Mouse (Mus musculus): ENCODE measurements at regions not wholly inside any gene's neighbourhood (a gene's known extent, or its start where the extent isn't known, plus 50 kb on each side); places are given as distances from the start of the nearest gene placed in this dataset.

DNA sequence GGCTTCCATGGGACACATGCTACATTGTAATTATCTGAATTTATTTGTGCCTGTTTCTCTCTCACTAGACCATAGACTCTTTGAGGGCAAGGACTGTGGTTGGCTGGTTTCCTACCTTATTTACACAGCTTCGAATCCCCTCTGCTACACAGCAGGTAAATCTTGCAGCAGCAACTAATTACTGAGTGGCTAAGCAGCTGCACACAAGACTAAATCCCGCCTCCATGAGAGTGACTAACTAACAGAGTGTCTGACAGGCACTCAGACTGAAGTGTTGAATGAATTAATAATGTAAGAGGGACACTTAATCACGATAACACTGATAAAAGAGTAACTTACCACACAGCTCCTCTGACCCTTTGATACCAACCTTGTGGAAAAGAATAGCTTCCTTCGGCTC is 111.9 kb upstream of the Lrig1 start:
- Histone ChIP-seq H3K4me1 (ENCODE audit: control insufficient read depth, insufficient read depth, low read length) (no peaks in the 10 kb centered on the region), H3K27me3 (ENCODE audit: control insufficient read depth, insufficient read depth, low read length) (no peaks in the 10 kb centered on the region), H3K27ac (ENCODE audit: insufficient read depth, low read length) (no peak overlapping the region), H3K4me3 (replicated peaks; ENCODE audit: insufficient read depth, low read depth, low read length) (no peak overlapping the region)
- WGBS = 32% methylated on average over 4 of the region's 4 CpGs
- DNase-seq = no peak
- no peak for TF ChIP-seq CTCF (IDR thresholded peaks at IDR 0.05; ENCODE audit: borderline replicate concordance, insufficient read depth, low read depth, low read length)
- no peak for TF ChIP-seq POLR2A (IDR thresholded peaks at IDR 0.05; ENCODE audit: borderline replicate concordance, insufficient read depth, low read length)

- DNase-seq = no peak
- 37% methylated on average over 6 of the region's 6 CpGs for WGBS
Observed at GRCm38 (mm10) chr6:94807216-94807615, 107.3 kb upstream of the Lrig1 start.

DNA sequence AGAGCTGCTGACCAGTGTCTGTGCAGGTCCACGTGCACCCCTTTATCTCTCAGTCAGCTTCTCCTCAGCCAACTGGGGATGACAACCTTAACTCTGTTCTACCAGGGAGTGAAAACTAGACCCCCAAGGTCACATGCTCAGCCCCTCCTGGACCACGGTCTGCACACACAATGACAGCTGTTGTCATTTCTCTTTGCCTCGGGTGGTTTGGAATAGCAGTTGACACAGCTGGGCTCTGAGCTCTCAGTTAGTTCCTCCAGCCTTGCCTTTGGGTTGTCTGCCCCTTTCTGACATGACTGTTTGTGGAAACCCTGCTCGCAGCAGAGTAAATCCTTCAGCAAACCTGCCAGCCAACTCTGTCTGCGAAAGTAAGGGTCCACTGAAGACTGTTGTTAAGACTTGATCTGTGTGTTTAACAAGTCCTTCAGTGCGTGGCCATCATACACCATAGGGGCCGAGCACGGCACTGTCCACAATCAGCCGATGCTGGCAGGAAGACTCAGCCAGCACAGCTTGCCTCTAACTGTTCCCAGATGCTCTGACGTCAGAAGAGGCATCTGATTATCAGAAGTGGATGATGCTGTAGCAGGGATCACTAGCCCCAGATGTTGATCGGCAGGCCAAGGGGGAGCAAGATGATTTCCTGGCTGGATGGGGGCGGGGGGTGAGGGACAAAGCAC is 106.7 kb upstream of the Lrig1 start:
- no peak overlapping the region for H3K27ac ChIP-seq (ENCODE audit: insufficient read depth, low read length)
- no peak for DNase-seq
- no peaks in the 10 kb centered on the region for H3K4me1 ChIP-seq (ENCODE audit: control insufficient read depth, insufficient read depth, low read length)
- WGBS = 55% methylated on average over 12 of the region's 12 CpGs
- TF ChIP-seq POLR2A (IDR thresholded peaks at IDR 0.05; ENCODE audit: borderline replicate concordance, insufficient read depth, low read length) (no peak), CTCF (IDR thresholded peaks at IDR 0.05; ENCODE audit: borderline replicate concordance, insufficient read depth, low read depth, low read length) (no peak)
- H3K27me3 ChIP-seq (ENCODE audit: control insufficient read depth, insufficient read depth, low read length) = no peaks in the 10 kb centered on the region
- no peak overlapping the region for H3K4me3 ChIP-seq (replicated peaks; ENCODE audit: insufficient read depth, low read depth, low read length)

More at GRCm38 (mm10) chr6:94807216-94807615, 107.3 kb upstream of the Lrig1 start:
- H3K27ac ChIP-seq (ENCODE audit: insufficient read depth, low read length) = no peak overlapping the region
- TF ChIP-seq CTCF (IDR thresholded peaks at IDR 0.05; ENCODE audit: borderline replicate concordance, insufficient read depth, low read depth, low read length) = no peak
- TF ChIP-seq POLR2A (IDR thresholded peaks at IDR 0.05; ENCODE audit: borderline replicate concordance, insufficient read depth, low read length) = no peak
- no peak overlapping the region for H3K4me3 ChIP-seq (replicated peaks; ENCODE audit: insufficient read depth, low read depth, low read length)
- no peaks in the 10 kb centered on the region for H3K4me1 ChIP-seq (ENCODE audit: control insufficient read depth, insufficient read depth, low read length)
- no peaks in the 10 kb centered on the region for H3K27me3 ChIP-seq (ENCODE audit: control insufficient read depth, insufficient read depth, low read length)

DNA sequence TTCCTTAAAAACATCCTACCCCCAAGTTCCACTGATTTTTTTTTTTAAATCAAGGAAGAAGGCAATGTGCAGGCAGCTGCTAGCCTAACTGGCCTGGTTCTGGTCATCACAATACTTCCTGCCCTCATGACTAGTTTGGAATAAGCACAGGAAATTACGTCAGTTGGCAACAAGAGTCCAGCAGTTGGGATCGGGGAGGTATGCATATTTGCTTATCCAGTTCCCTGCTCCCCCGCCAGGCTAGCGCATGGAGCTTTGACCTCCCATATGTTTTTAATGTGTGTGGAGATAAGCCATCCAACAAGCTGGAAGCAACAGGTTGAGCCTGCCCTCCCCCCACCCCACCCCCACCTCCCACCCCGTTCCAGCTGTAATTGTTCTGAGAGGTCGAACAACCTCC is 105.7 kb upstream of the Lrig1 start:
- TF ChIP-seq POLR2A (IDR thresholded peaks at IDR 0.05; ENCODE audit: borderline replicate concordance, insufficient read depth, low read length) = no peak
- TF ChIP-seq CTCF (IDR thresholded peaks at IDR 0.05; ENCODE audit: borderline replicate concordance, insufficient read depth, low read depth, low read length) = no peak
- 54% methylated on average over 6 of the region's 6 CpGs for WGBS
- Histone ChIP-seq H3K27me3 (ENCODE audit: control insufficient read depth, insufficient read depth, low read length) (no peaks in the 10 kb centered on the region), H3K27ac (ENCODE audit: insufficient read depth, low read length) (no peak overlapping the region), H3K4me1 (ENCODE audit: control insufficient read depth, insufficient read depth, low read length) (no peaks in the 10 kb centered on the region), H3K4me3 (replicated peaks; ENCODE audit: insufficient read depth, low read depth, low read length) (no peak overlapping the region)
- DNase-seq = no peak

GRCm38 (mm10) chr6:94804284-94804815 is 104.4 kb upstream of the Lrig1 start:
- H3K4me3 ChIP-seq (replicated peaks; ENCODE audit: insufficient read depth, low read depth, low read length) = no peak overlapping the region
- 68% methylated on average over 10 of the region's 10 CpGs for WGBS
- TF ChIP-seq POLR2A (IDR thresholded peaks at IDR 0.05; ENCODE audit: borderline replicate concordance, insufficient read depth, low read length) = no peak
- TF ChIP-seq CTCF (IDR thresholded peaks at IDR 0.05; ENCODE audit: borderline replicate concordance, insufficient read depth, low read depth, low read length) = no peak
- H3K4me1 ChIP-seq (ENCODE audit: control insufficient read depth, insufficient read depth, low read length) = no peaks in the 10 kb centered on the region
- DNase-seq = no peak
- H3K27ac ChIP-seq (ENCODE audit: insufficient read depth, low read length) = no peak overlapping the region
- H3K27me3 ChIP-seq (ENCODE audit: control insufficient read depth, insufficient read depth, low read length) = no peaks in the 10 kb centered on the region

- WGBS = 14% methylated on average over 12 of the region's 12 CpGs
- no peaks in the 10 kb centered on the region for H3K4me1 ChIP-seq (ENCODE audit: control insufficient read depth, insufficient read depth, low read length)
- no peak for DNase-seq
- TF ChIP-seq POLR2A (IDR thresholded peaks at IDR 0.05; ENCODE audit: borderline replicate concordance, insufficient read depth, low read length) = no peak
- no peak for TF ChIP-seq CTCF (IDR thresholded peaks at IDR 0.05; ENCODE audit: borderline replicate concordance, insufficient read depth, low read depth, low read length)
- H3K4me3 ChIP-seq (replicated peaks; ENCODE audit: insufficient read depth, low read depth, low read length) = peak overlapping the region; percentile 15
- no peaks in the 10 kb centered on the region for H3K27me3 ChIP-seq (ENCODE audit: control insufficient read depth, insufficient read depth, low read length)
- H3K27ac ChIP-seq (ENCODE audit: insufficient read depth, low read length) = no peak overlapping the region
Observed at GRCm38 (mm10) chr6:94801039-94801438, 101.1 kb upstream of the Lrig1 start.

GRCm38 (mm10) chr6:94798545-94799211 is 98.7 kb upstream of the Lrig1 start:
- no peak for TF ChIP-seq POLR2A (IDR thresholded peaks at IDR 0.05; ENCODE audit: borderline replicate concordance, insufficient read depth, low read length)
- TF ChIP-seq CTCF (IDR thresholded peaks at IDR 0.05; ENCODE audit: borderline replicate concordance, insufficient read depth, low read depth, low read length) = no peak
- WGBS = 88% methylated on average over 4 of the region's 4 CpGs
- Histone ChIP-seq H3K27me3 (ENCODE audit: control insufficient read depth, insufficient read depth, low read length) (no peaks in the 10 kb centered on the region), H3K27ac (ENCODE audit: insufficient read depth, low read length) (no peak overlapping the region), H3K4me1 (ENCODE audit: control insufficient read depth, insufficient read depth, low read length) (no peaks in the 10 kb centered on the region), H3K4me3 (replicated peaks; ENCODE audit: insufficient read depth, low read depth, low read length) (no peak overlapping the region)
- DNase-seq = no peak

- WGBS = 81% methylated on average over 4 of the region's 4 CpGs
- Histone ChIP-seq H3K27me3 (ENCODE audit: control insufficient read depth, insufficient read depth, low read length) (no peaks in the 10 kb centered on the region), H3K4me3 (replicated peaks; ENCODE audit: insufficient read depth, low read depth, low read length) (no peak overlapping the region), H3K27ac (ENCODE audit: insufficient read depth, low read length) (no peak overlapping the region), H3K4me1 (ENCODE audit: control insufficient read depth, insufficient read depth, low read length) (no peaks in the 10 kb centered on the region)
- no peak for TF ChIP-seq POLR2A (IDR thresholded peaks at IDR 0.05; ENCODE audit: borderline replicate concordance, insufficient read depth, low read length)
- TF ChIP-seq CTCF (IDR thresholded peaks at IDR 0.05; ENCODE audit: borderline replicate concordance, insufficient read depth, low read depth, low read length) = no peak
- DNase-seq = no peak
Observed at GRCm38 (mm10) chr6:94795442-94795841, 95.5 kb upstream of the Lrig1 start.

Measured in cerebellum, adult 2 months (tissue).